Mouse (Mus musculus): ENCODE measurements at regions not wholly inside any gene's neighbourhood (a gene's known extent, or its start where the extent isn't known, plus 50 kb on each side); places are given as distances from the start of the nearest gene placed in this dataset.

GRCm38 (mm10) chr5:119571644-119572043 is 98.8 kb upstream of the Tbx3 start:
- H3K27me3 ChIP-seq (ENCODE audit: control insufficient read depth) = no peaks in the 10 kb centered on the region
- H3K9me3 ChIP-seq (ENCODE audit: control insufficient read depth, low read length) = peaks cover 48% of the 10 kb centered on the region
- no peak overlapping the region for H3K4me3 ChIP-seq (replicated peaks)
- no peaks in the 10 kb centered on the region for H3K4me1 ChIP-seq (ENCODE audit: control insufficient read depth)
- no peaks in the 10 kb centered on the region for H3K36me3 ChIP-seq (ENCODE audit: control insufficient read depth)
- TF ChIP-seq TAL1 (IDR thresholded peaks at IDR 0.05; ENCODE audit: low read length) (no peak), GATA1 (IDR thresholded peaks at IDR 0.05; ENCODE audit: low read length) (no peak)

GRCm38 (mm10) chr5:119575124-119575523 is 95.3 kb upstream of the Tbx3 start:
- Histone ChIP-seq H3K27me3 (ENCODE audit: control insufficient read depth) (no peaks in the 10 kb centered on the region), H3K4me1 (ENCODE audit: control insufficient read depth) (no peaks in the 10 kb centered on the region), H3K36me3 (ENCODE audit: control insufficient read depth) (no peaks in the 10 kb centered on the region), H3K9me3 (ENCODE audit: control insufficient read depth, low read length) (peaks cover 56% of the 10 kb centered on the region), H3K4me3 (replicated peaks) (no peak overlapping the region)
- TF ChIP-seq TAL1 (IDR thresholded peaks at IDR 0.05; ENCODE audit: low read length) (no peak), GATA1 (IDR thresholded peaks at IDR 0.05; ENCODE audit: low read length) (no peak)

GRCm38 (mm10) chr5:119579288-119579687 is 91.2 kb upstream of the Tbx3 start:
- Histone ChIP-seq H3K4me1 (ENCODE audit: control insufficient read depth) (no peaks in the 10 kb centered on the region), H3K36me3 (ENCODE audit: control insufficient read depth) (no peaks in the 10 kb centered on the region), H3K4me3 (replicated peaks) (no peak overlapping the region), H3K9me3 (ENCODE audit: control insufficient read depth, low read length) (peaks cover 22% of the 10 kb centered on the region), H3K27me3 (ENCODE audit: control insufficient read depth) (no peaks in the 10 kb centered on the region)
- TF ChIP-seq TAL1 (IDR thresholded peaks at IDR 0.05; ENCODE audit: low read length) = no peak

GRCm38 (mm10) chr5:119579806-119580205 is 90.7 kb upstream of the Tbx3 start:
- H3K4me1 ChIP-seq (ENCODE audit: control insufficient read depth) = no peaks in the 10 kb centered on the region
- no peak for TF ChIP-seq GATA1 (IDR thresholded peaks at IDR 0.05; ENCODE audit: low read length)
- no peak for TF ChIP-seq TAL1 (IDR thresholded peaks at IDR 0.05; ENCODE audit: low read length)
- H3K27me3 ChIP-seq (ENCODE audit: control insufficient read depth) = no peaks in the 10 kb centered on the region
- H3K4me3 ChIP-seq (replicated peaks) = no peak overlapping the region
- peaks cover 19% of the 10 kb centered on the region for H3K9me3 ChIP-seq (ENCODE audit: control insufficient read depth, low read length)
- no peaks in the 10 kb centered on the region for H3K36me3 ChIP-seq (ENCODE audit: control insufficient read depth)

- peaks cover 13% of the 10 kb centered on the region for H3K9me3 ChIP-seq (ENCODE audit: control insufficient read depth, low read length)
- H3K27me3 ChIP-seq (ENCODE audit: control insufficient read depth) = no peaks in the 10 kb centered on the region
- H3K4me3 ChIP-seq (replicated peaks) = no peak overlapping the region
- no peaks in the 10 kb centered on the region for H3K4me1 ChIP-seq (ENCODE audit: control insufficient read depth)
- H3K36me3 ChIP-seq (ENCODE audit: control insufficient read depth) = no peaks in the 10 kb centered on the region
- TF ChIP-seq GATA1 (IDR thresholded peaks at IDR 0.05; ENCODE audit: low read length) = no peak
- TF ChIP-seq TAL1 (IDR thresholded peaks at IDR 0.05; ENCODE audit: low read length) = no peak
Measured at GRCm38 (mm10) chr5:119580395-119580794, 90.1 kb upstream of the Tbx3 start.

GRCm38 (mm10) chr5:119580798-119581197 is 89.7 kb upstream of the Tbx3 start:
- H3K27me3 ChIP-seq (ENCODE audit: control insufficient read depth) = no peaks in the 10 kb centered on the region
- H3K36me3 ChIP-seq (ENCODE audit: control insufficient read depth) = no peaks in the 10 kb centered on the region
- no peaks in the 10 kb centered on the region for H3K4me1 ChIP-seq (ENCODE audit: control insufficient read depth)
- H3K9me3 ChIP-seq (ENCODE audit: control insufficient read depth, low read length) = peaks cover 13% of the 10 kb centered on the region
- no peak overlapping the region for H3K4me3 ChIP-seq (replicated peaks)
- TF ChIP-seq TAL1 (IDR thresholded peaks at IDR 0.05; ENCODE audit: low read length) (no peak), GATA1 (IDR thresholded peaks at IDR 0.05; ENCODE audit: low read length) (no peak)

- H3K4me1 ChIP-seq (ENCODE audit: control insufficient read depth) = no peaks in the 10 kb centered on the region
- H3K27me3 ChIP-seq (ENCODE audit: control insufficient read depth) = no peaks in the 10 kb centered on the region
- no peaks in the 10 kb centered on the region for H3K9me3 ChIP-seq (ENCODE audit: control insufficient read depth, low read length)
- no peak overlapping the region for H3K4me3 ChIP-seq (replicated peaks)
- TF ChIP-seq GATA1 (IDR thresholded peaks at IDR 0.05; ENCODE audit: low read length) = no peak
- TF ChIP-seq TAL1 (IDR thresholded peaks at IDR 0.05; ENCODE audit: low read length) = no peak
- no peaks in the 10 kb centered on the region for H3K36me3 ChIP-seq (ENCODE audit: control insufficient read depth)
Measured at GRCm38 (mm10) chr5:119584389-119584788, 86.1 kb upstream of the Tbx3 start.

GRCm38 (mm10) chr5:119584914-119585313 is 85.6 kb upstream of the Tbx3 start:
- TF ChIP-seq TAL1 (IDR thresholded peaks at IDR 0.05; ENCODE audit: low read length) = no peak
- no peak for TF ChIP-seq GATA1 (IDR thresholded peaks at IDR 0.05; ENCODE audit: low read length)
- Histone ChIP-seq H3K36me3 (ENCODE audit: control insufficient read depth) (no peaks in the 10 kb centered on the region), H3K4me3 (replicated peaks) (no peak overlapping the region), H3K9me3 (ENCODE audit: control insufficient read depth, low read length) (no peaks in the 10 kb centered on the region), H3K4me1 (ENCODE audit: control insufficient read depth) (no peaks in the 10 kb centered on the region), H3K27me3 (ENCODE audit: control insufficient read depth) (no peaks in the 10 kb centered on the region)

GRCm38 (mm10) chr5:119586391-119587058 is 83.9 kb upstream of the Tbx3 start:
- Histone ChIP-seq H3K27me3 (ENCODE audit: control insufficient read depth) (no peaks in the 10 kb centered on the region), H3K4me3 (replicated peaks) (no peak overlapping the region), H3K4me1 (ENCODE audit: control insufficient read depth) (no peaks in the 10 kb centered on the region), H3K36me3 (ENCODE audit: control insufficient read depth) (no peaks in the 10 kb centered on the region), H3K9me3 (ENCODE audit: control insufficient read depth, low read length) (no peaks in the 10 kb centered on the region)
- TF ChIP-seq TAL1 (IDR thresholded peaks at IDR 0.05; ENCODE audit: low read length) = no peak
- TF ChIP-seq GATA1 (IDR thresholded peaks at IDR 0.05; ENCODE audit: low read length) = no peak
